Mouse (Mus musculus) C2C12 (cell line): Measurements from ENCODE around the gene Ino80b.

ENCODE experiments used
- CTCF ChIP-seq: IDR thresholded peaks from one replicate; pipeline ENCODE4 v1.5.1; 2011; ENCODE audit not compliant: control insufficient read depth, insufficient read depth, insufficient read length
- MAX ChIP-seq: IDR thresholded peaks from one replicate; pipeline ENCODE4 v1.6.1; 2011; ENCODE audit warnings: mild to moderate bottlenecking, control low read depth
- MYOD1 ChIP-seq: IDR thresholded peaks from one replicate; pipeline ENCODE4 v1.6.1; 2011; ENCODE audit warnings: low read depth; ENCODE audit not compliant: control insufficient read depth, insufficient read length
- MYOG ChIP-seq: IDR thresholded peaks from one replicate; pipeline ENCODE4 v1.6.1; 2011; ENCODE audit not compliant: control insufficient read depth, insufficient read length; ENCODE audit errors: extremely low read depth
- USF1 ChIP-seq: IDR thresholded peaks from one replicate; pipeline ENCODE4 v1.6.1; 2011; ENCODE audit warnings: low read depth, mild to moderate bottlenecking, control low read depth, moderate library complexity

GRCm38 (mm10) chr6:83117165-83117438 lies 8.1 kb downstream of the Ino80b start:
- TF ChIP-seq MYOG (no peak), MYOD1 (no peak), CTCF (no peak), MAX (no peak), USF1 (no peak)
